Mouse (Mus musculus) limb, embryonic 15.5 days (tissue): ENCODE measurements around the gene Gm973. TPM values are rescaled to one million over a fixed set of nuclear protein-coding genes. Genes with fewer than 3 reads are reported as not detected.
A peak's percentile ranks its signal among the peaks of the same experiment; 100 is the strongest.

Source experiments
- ATAC-seq: fragments of 200-750 bp; cut with Nextera tagmentation; 2 replicates; pipeline ENCODE4 v1.8.0; 2017; ENCODE audit warnings: low read depth, moderate TSS enrichment; ENCODE audit not compliant: insufficient number of reproducible peaks, low FRiP score, low TSS enrichment
- H3K27ac ChIP-seq: fragments of 300-500 bp; sonication (generic); 2 replicates; pipeline ENCODE4 v1.5.1; 2015; ENCODE audit warnings: moderate library complexity, mild to moderate bottlenecking, inconsistent platforms
- H3K27me3 ChIP-seq: fragments of 300-500 bp; sonication (generic); 2 replicates; pipeline ENCODE4 v1.6.1; 2015; ENCODE audit warnings: inconsistent platforms
- H3K36me3 ChIP-seq: fragments of 300-500 bp; sonication (generic); 2 replicates; pipeline ENCODE4 v1.6.1; 2015; ENCODE audit warnings: inconsistent platforms
- H3K4me1 ChIP-seq: fragments of 300-500 bp; sonication (generic); 2 replicates; pipeline ENCODE4 v1.6.1; 2015; ENCODE audit warnings: inconsistent platforms
- H3K4me2 ChIP-seq: fragments of 300-500 bp; sonication (generic); 2 replicates; pipeline ENCODE4 v1.6.1; 2015; ENCODE audit warnings: mild to moderate bottlenecking, inconsistent platforms
- H3K4me3 ChIP-seq: fragments of 300-500 bp; sonication (generic); 2 replicates; pipeline ENCODE4 v1.5.1; 2015; ENCODE audit warnings: mild to moderate bottlenecking, inconsistent platforms
- H3K9ac ChIP-seq: fragments of 300-500 bp; sonication (generic); 2 replicates; pipeline ENCODE4 v1.6.1; 2015; ENCODE audit warnings: inconsistent platforms
- H3K9me3 ChIP-seq: fragments of 300-500 bp; sonication (generic); 2 replicates; pipeline ENCODE4 v1.6.1; 2016; ENCODE audit warnings: inconsistent platforms
- WGBS: fragments of 180-500 bp; shearing (Covaris S2); methylation state at CpG from one replicate; pipeline ENCODE4 v1.1.7; 2015; 5-methylcytosine and 5-hydroxymethylcytosine counted together
- polyA plus RNA-seq: library from polyadenylated mRNA; unstranded; fragments of >200 nt; fragmentation: Nextera tagmentation; extraction: Ambion mirVana; gene quantifications from 2 replicates; pipeline ENCODE4 v1.2.1, GENCODE M21; 2015

The Gm973 gene
- polyA plus RNA-seq, 1 experiment from 2014 or later = 2.4 TPM

DNA sequence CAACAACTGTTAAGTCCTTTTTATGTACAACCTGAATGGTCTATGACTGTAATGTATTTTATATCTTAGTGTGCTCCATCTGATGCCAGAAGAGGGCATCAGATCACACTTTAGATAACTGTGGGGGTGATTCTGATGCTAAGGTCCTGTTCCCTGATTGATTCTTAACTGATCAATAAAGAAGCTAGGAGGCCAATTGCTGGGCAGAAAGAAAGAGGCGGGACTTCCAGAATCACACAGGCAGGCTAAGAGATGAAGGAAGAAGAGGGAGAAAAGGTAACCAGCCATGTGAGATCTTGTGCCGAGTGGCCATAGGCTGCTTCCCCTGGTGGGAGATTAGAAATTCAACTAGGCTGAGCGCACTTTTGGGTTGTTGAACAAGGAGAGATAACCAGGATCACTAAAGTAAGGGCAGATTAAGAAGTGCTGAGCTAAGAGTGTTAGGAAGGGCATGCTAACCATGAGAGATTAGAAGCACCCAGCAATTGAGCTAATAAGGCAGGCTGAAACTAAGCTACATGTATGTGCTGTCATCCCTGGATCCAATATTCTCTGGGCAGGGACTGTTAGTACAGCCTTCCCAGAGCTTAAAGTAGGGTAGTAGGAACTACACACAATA, 135.2 kb downstream of the Gm973 start:
- Histone ChIP-seq H3K36me3 (peaks cover 42% of the 10 kb centered on the region), H3K4me1 (no peaks in the 10 kb centered on the region), H3K9me3 (no peaks in the 10 kb centered on the region), H3K4me2 (no peak overlapping the region), H3K27ac (no peak overlapping the region), H3K27me3 (no peaks in the 10 kb centered on the region), H3K4me3 (no peak overlapping the region), H3K9ac (no peak overlapping the region)
- ATAC-seq = no peak
- WGBS = 98% methylated on average over 3 of the region's 3 CpGs

- no peak overlapping the region for H3K9ac ChIP-seq
- no peak for ATAC-seq
- H3K4me2 ChIP-seq = no peak overlapping the region
- no peak overlapping the region for H3K4me3 ChIP-seq
- H3K4me1 ChIP-seq = no peaks in the 10 kb centered on the region
- H3K27ac ChIP-seq = no peak overlapping the region
- H3K36me3 ChIP-seq = peaks cover 30% of the 10 kb centered on the region
- H3K9me3 ChIP-seq = no peaks in the 10 kb centered on the region
- WGBS = 89% methylated on average over 3 of the region's 3 CpGs
- no peaks in the 10 kb centered on the region for H3K27me3 ChIP-seq
These were observed 137.3 kb downstream of the Gm973 start for GRCm38 (mm10) chr1:59653243-59653911.

- no peak overlapping the region for H3K9ac ChIP-seq
- H3K4me1 ChIP-seq = no peaks in the 10 kb centered on the region
- H3K9me3 ChIP-seq = no peaks in the 10 kb centered on the region
- H3K27ac ChIP-seq = no peak overlapping the region
- no peak for ATAC-seq
- 87% methylated on average over 7 of the region's 7 CpGs for WGBS
- no peak overlapping the region for H3K4me2 ChIP-seq
- no peaks in the 10 kb centered on the region for H3K27me3 ChIP-seq
- no peak overlapping the region for H3K4me3 ChIP-seq
- H3K36me3 ChIP-seq = peaks cover 18% of the 10 kb centered on the region
These were observed 140.4 kb downstream of the Gm973 start for GRCm38 (mm10) chr1:59656244-59657171.

GRCm38 (mm10) chr1:59663456-59664135, 147.5 kb downstream of the Gm973 start:
- no peak for ATAC-seq
- no peaks in the 10 kb centered on the region for H3K9me3 ChIP-seq
- H3K27me3 ChIP-seq = no peaks in the 10 kb centered on the region
- H3K9ac ChIP-seq = no peak overlapping the region
- WGBS = 85% methylated on average over 3 of the region's 3 CpGs
- no peak overlapping the region for H3K4me2 ChIP-seq
- no peaks in the 10 kb centered on the region for H3K36me3 ChIP-seq
- no peaks in the 10 kb centered on the region; the same call in 1 of the 2 replicates for H3K4me1 ChIP-seq
- H3K4me3 ChIP-seq = no peak overlapping the region
- H3K27ac ChIP-seq = no peak overlapping the region

- no peak for ATAC-seq
- 89% methylated on average over 2 of the region's 2 CpGs for WGBS
- Histone ChIP-seq H3K9me3 (no peaks in the 10 kb centered on the region), H3K36me3 (no peaks in the 10 kb centered on the region), H3K27ac (no peak overlapping the region), H3K4me2 (0 out of 2 replicates have a peak overlapping the region, but pooled peaks have one; percentile 10), H3K27me3 (no peaks in the 10 kb centered on the region), H3K4me3 (no peak overlapping the region), H3K4me1 (peaks cover 8% of the 10 kb centered on the region), H3K9ac (no peak overlapping the region)
These were observed 152.8 kb downstream of the Gm973 start for GRCm38 (mm10) chr1:59668871-59669270.

GRCm38 (mm10) chr1:59669962-59670630, 154.0 kb downstream of the Gm973 start:
- ATAC-seq = peak; percentile 40
- no peaks in the 10 kb centered on the region for H3K9me3 ChIP-seq
- peak overlapping the region; percentile 67 for H3K4me2 ChIP-seq
- H3K27me3 ChIP-seq = no peaks in the 10 kb centered on the region
- H3K4me1 ChIP-seq = peaks cover 8% of the 10 kb centered on the region
- peak overlapping the region; percentile 97 for H3K4me3 ChIP-seq
- peak overlapping the region; percentile 98 for H3K27ac ChIP-seq
- no peaks in the 10 kb centered on the region for H3K36me3 ChIP-seq
- WGBS = under 1% methylated on average over 52 of the region's 54 CpGs
- H3K9ac ChIP-seq = peak overlapping the region; percentile 100

- H3K27me3 ChIP-seq = no peaks in the 10 kb centered on the region
- H3K9ac ChIP-seq = peak within 1 kb of the TSS; percentile 100
- peak within 1 kb of the TSS; percentile 97 for H3K4me3 ChIP-seq
- H3K27ac ChIP-seq = peak within 1 kb of the TSS; percentile 98
- under 1% methylated on average over 36 of the region's 36 CpGs for WGBS
- no peaks in the 10 kb centered on the region for H3K36me3 ChIP-seq
- peak; percentile 83 for ATAC-seq
- H3K4me2 ChIP-seq = peak within 1 kb of the TSS; percentile 67
- no peaks in the 10 kb centered on the region for H3K9me3 ChIP-seq
- peaks cover 8% of the 10 kb centered on the region for H3K4me1 ChIP-seq
These were observed 154.6 kb downstream of the Gm973 start, which contains the start of gene Sumo1 for GRCm38 (mm10) chr1:59670641-59671168. Gene Sumo1 (minus strand): TSS chr1:59670834.

DNA sequence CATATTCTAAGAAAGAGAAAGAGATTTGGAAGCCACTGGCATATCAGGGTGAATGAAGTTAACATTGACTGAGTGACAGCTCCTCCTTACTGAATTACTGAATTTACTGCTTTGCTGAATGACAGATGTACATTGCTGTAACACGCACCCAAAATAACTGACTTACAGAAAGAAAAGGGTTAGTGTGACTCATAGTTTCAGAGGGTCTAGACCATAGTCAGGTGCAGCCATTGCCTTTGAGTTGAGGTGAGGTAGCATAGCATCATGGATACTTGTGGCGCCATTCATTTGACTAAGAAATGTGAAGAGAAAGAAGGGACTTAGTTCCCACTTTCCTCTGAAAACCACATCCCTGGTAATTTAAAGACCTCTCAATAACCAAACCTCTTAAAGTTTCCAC, 157.6 kb downstream of the Gm973 start:
- Histone ChIP-seq H3K36me3 (no peaks in the 10 kb centered on the region), H3K4me3 (no peak overlapping the region), H3K9me3 (no peaks in the 10 kb centered on the region), H3K4me2 (no peak overlapping the region), H3K4me1 (peaks cover 8% of the 10 kb centered on the region), H3K9ac (no peak overlapping the region), H3K27ac (no peak overlapping the region), H3K27me3 (no peaks in the 10 kb centered on the region)
- ATAC-seq = no peak
- WGBS = 95% methylated on average over 2 of the region's 2 CpGs

DNA sequence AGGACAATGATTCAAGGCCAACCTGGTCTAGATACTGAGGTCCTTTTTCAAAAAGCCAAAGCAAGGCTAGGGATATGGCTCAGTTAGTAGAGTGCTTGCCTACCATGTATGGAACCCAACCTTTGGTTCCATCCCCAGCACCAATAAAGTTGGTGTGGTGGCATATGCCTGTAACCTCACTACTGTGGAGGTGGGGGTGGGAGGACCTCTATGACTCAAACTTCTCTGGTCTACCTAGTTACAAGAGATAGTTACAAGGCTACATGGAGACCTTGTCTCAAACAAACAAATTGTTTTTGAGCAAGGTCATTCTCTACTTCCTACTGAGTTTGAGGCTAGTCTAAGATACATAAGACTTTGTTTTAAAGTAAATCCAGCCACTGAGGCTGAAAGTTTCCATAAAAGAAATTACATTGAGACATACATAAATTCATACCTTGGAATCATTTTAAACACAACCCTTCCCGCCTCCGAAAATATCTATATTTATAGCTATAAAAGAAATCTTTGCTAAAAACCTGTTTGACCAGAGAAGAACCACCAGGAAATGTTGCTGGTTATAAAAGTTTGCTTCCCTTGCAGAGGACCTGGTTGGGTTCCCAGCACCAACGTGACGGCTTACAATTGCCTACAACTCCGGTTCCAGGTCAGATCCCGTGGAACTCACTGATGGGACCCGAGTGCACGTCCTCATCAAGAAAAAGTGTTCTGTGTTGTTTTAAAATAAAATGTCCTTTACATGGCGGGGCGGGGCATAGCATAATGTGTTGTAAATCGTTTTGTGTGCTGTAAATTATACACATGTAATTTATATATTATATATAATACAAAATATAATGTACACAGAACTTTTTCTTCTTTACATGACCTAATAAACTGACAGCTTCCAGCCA, 168.1 kb downstream of the Gm973 start:
- no peaks in the 10 kb centered on the region for H3K27me3 ChIP-seq
- H3K4me1 ChIP-seq = peaks cover 17% of the 10 kb centered on the region
- ATAC-seq = no peak
- peak overlapping the region; percentile 81 for H3K27ac ChIP-seq
- peak overlapping the region; percentile 69 for H3K4me2 ChIP-seq
- no peaks in the 10 kb centered on the region for H3K9me3 ChIP-seq
- H3K36me3 ChIP-seq = no peaks in the 10 kb centered on the region
- WGBS = 7% methylated on average over 11 of the region's 11 CpGs
- H3K4me3 ChIP-seq = peak overlapping the region; percentile 84
- no peak overlapping the region for H3K9ac ChIP-seq
